Mouse (Mus musculus) liver, postnatal 0 days (tissue): ENCODE results near the gene Patl1. TPM values are rescaled to one million over a fixed set of nuclear protein-coding genes. Genes with fewer than 3 reads are reported as not detected.

Experiments used
- ATAC-seq: fragments of 200-750 bp; cut with Nextera tagmentation; 2 replicates; pipeline ENCODE4 v1.8.0; 2017; ENCODE audit warnings: mild to moderate bottlenecking, moderate library complexity
- DNase-seq: peaks from one replicate; pipeline ENCODE4 v3.0.0-alpha.2; 2016
- H3K27ac ChIP-seq: fragments of 300-500 bp; sonication (generic); 2 replicates; pipeline ENCODE4 v1.5.1; 2014; ENCODE audit warnings: antibody characterized with exemption, moderate library complexity, mild to moderate bottlenecking, low read depth
- H3K27me3 ChIP-seq: fragments of 300-500 bp; sonication (generic); 2 replicates; pipeline ENCODE4 v1.6.1; 2014; ENCODE audit warnings: low read length, control low read depth, mixed read lengths; ENCODE audit not compliant: insufficient read depth
- H3K36me3 ChIP-seq: fragments of 300-500 bp; sonication (generic); replicated peaks from 2 replicates; pipeline ENCODE4 v1.6.1; 2014; ENCODE audit warnings: mild to moderate bottlenecking, control low read depth, low read length, moderate library complexity, mixed read lengths; ENCODE audit not compliant: insufficient read depth
- H3K4me1 ChIP-seq: fragments of 300-500 bp; sonication (generic); 2 replicates; pipeline ENCODE4 v1.6.1; 2014; ENCODE audit warnings: antibody characterized with exemption, mild to moderate bottlenecking, control low read depth; ENCODE audit not compliant: insufficient read depth
- H3K4me2 ChIP-seq: fragments of 300-500 bp; sonication (generic); 2 replicates; pipeline ENCODE4 v1.6.1; 2014; ENCODE audit warnings: low read depth, mild to moderate bottlenecking, low read length, moderate library complexity, mixed read lengths
- H3K4me3 ChIP-seq: fragments of 300-500 bp; sonication (generic); 2 replicates; pipeline ENCODE4 v1.5.1; 2014; ENCODE audit warnings: low read depth, low read length
- H3K9ac ChIP-seq: fragments of 300-500 bp; sonication (generic); replicated peaks from 2 replicates; pipeline ENCODE4 v1.6.1; 2014; ENCODE audit warnings: mild to moderate bottlenecking, moderate library complexity
- H3K9me3 ChIP-seq: fragments of 300-500 bp; sonication (generic); 2 replicates; pipeline ENCODE4 v1.6.1; 2016; ENCODE audit warnings: mild to moderate bottlenecking, control low read depth, low read length, mixed read lengths
- CTCF ChIP-seq: sonication (generic); IDR thresholded peaks from 2 replicates; pipeline ENCODE4 v1.5.1; 2016; ENCODE audit warnings: antibody characterized with exemption, low read depth
- EP300 ChIP-seq: IDR thresholded peaks from 2 replicates; pipeline ENCODE4 v1.6.1; 2016; ENCODE audit warnings: antibody characterized with exemption, low read depth, mild to moderate bottlenecking
- WGBS: fragments of 180-500 bp; shearing (Covaris S2); extraction: QIAGEN DNeasy Blood & Tissue Kit; methylation state at CpG from one replicate; pipeline ENCODE4 v1.1.7; 2014; ENCODE audit not compliant: insufficient replicate concordance; 5-methylcytosine and 5-hydroxymethylcytosine counted together
- polyA plus RNA-seq: library from polyadenylated mRNA; unstranded; fragments of >200 nt; fragmentation: Nextera tagmentation; extraction: Ambion mirVana; gene quantifications from 2 replicates; pipeline ENCODE4 v1.2.1, GENCODE M21; 2015

Gene Patl1
- polyA plus RNA-seq, 1 experiment from 2014 or later: 5.4 TPM

DNA sequence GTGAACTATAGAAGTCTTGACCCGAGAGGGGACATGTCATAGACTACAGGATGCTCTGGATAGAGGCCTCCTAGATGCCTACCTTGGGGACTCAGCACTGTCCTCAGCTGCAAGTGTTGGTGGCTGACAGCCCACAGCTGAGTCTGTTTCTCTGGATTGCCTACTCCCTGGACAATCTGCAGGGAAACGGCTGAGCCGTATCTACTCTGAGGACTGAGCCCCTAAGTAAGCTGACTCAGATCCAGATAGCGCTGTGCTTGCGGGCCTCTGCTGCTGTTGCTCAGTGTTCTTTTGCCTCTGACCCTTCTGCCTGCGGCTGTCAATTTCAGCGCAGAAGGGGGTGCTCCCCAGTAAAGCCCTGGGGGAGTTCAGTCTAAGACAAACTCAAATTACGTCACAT, 45.6 kb downstream of the Patl1 start:
- DNase-seq: no peak
- no peaks in the 10 kb centered on the region for H3K27me3 ChIP-seq
- H3K4me1 ChIP-seq: no peaks in the 10 kb centered on the region
- no peaks in the 10 kb centered on the region for H3K36me3 ChIP-seq
- no peaks in the 10 kb centered on the region for H3K9me3 ChIP-seq
- no peak overlapping the region for H3K27ac ChIP-seq
- WGBS: 77% methylated on average over 8 of the region's 8 CpGs
- H3K9ac ChIP-seq: no peak overlapping the region
- no peak overlapping the region for H3K4me3 ChIP-seq
- TF ChIP-seq CTCF: no peak
- TF ChIP-seq EP300: no peak
- no peak for ATAC-seq
- no peak overlapping the region for H3K4me2 ChIP-seq

DNA sequence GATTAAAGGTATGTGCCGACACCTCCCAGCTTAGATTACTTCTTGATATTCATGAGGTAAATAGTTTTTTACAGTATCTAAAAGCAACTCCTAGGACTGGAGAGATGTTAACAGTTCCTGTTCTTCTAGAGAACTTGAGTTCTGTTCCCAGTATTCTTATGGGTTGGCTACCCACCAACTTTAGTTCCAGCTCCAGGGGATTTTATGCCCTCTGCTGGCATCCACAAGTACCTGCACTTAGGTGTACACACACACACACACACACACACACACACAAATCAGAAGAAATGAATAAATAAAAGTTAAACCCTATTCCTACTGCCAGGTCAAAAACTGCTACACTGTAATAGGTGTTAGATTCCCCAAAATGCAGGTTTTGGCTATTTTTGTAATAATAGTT, 52.1 kb downstream of the Patl1 start:
- Histone ChIP-seq H3K9me3 (no peaks in the 10 kb centered on the region), H3K36me3 (no peaks in the 10 kb centered on the region; the same call in 1 of the 2 replicates), H3K9ac (no peak overlapping the region), H3K4me2 (peak overlapping the region; percentile 86), H3K4me1 (peaks cover 13% of the 10 kb centered on the region), H3K27me3 (no peaks in the 10 kb centered on the region), H3K4me3 (peak overlapping the region; percentile 49), H3K27ac (peak overlapping the region; percentile 86)
- ATAC-seq (no peak), DNase-seq (no peak)
- TF ChIP-seq EP300: no peak
- peak; percentile 36; the same call in 1 of the 2 replicates for TF ChIP-seq CTCF
- WGBS: 97% methylated on average over 1 of the region's 1 CpGs

DNA sequence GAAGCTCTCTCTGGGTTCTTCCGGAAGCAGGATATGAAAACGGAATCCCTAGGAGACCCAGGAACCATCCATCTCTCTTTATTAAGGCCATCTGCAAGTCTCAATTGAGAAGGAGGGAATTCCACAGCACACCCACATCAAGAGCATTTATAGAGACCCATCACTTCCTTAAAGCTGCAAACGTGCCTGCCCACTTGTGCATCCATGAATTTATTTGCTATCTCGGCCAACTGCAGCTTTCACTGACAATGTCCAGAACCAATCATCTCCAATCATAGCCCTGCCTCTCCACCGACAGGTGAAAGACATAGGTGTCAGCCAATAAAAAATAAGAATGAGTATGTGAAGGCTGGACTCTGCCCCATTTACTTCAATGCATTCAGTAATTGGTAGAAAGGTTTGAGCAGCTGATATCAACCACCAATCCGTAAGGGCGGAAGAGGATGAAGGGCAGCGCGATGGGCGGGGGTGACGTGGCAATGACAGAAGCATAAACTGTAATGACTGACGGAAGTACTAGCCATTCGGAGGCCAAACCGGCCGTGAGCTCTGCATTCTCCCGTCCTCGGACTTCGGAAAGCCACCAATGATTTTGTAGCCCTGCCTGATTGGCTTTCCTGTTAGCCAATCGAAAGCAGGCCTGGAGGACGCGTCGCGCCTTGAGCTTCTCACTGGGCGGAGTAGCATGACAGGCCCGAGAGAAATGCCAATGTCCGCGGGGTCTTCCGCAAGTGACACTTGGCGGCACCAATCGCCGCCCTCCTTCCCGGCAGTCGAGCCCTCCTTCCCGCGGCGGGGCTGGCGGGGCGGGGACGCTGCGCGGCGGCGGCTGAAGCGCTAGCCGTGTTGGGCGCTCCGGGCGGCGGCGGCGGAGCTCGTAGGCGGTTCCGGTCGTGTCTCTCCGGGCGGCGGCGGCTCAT, 53.1 kb downstream of the Patl1 start, which contains the start of gene Osbp:
Osbp (plus strand) TSS at position 919 of the 920 bp plus-strand sequence.
- Histone ChIP-seq H3K4me1 (peaks cover 17% of the 10 kb centered on the region), H3K9ac (peak within 1 kb of the TSS; percentile 96), H3K36me3 (no peaks in the 10 kb centered on the region; the same call in 1 of the 2 replicates), H3K27ac (peak within 1 kb of the TSS; percentile 97), H3K4me2 (peak within 1 kb of the TSS; percentile 98), H3K27me3 (no peaks in the 10 kb centered on the region), H3K9me3 (no peaks in the 10 kb centered on the region), H3K4me3 (peak within 1 kb of the TSS; percentile 91)
- peak; percentile 97 for DNase-seq
- no peak for TF ChIP-seq CTCF
- peak; percentile 79 for TF ChIP-seq EP300
- ATAC-seq: peak; percentile 94
- under 1% methylated on average over 59 of the region's 59 CpGs for WGBS

DNA sequence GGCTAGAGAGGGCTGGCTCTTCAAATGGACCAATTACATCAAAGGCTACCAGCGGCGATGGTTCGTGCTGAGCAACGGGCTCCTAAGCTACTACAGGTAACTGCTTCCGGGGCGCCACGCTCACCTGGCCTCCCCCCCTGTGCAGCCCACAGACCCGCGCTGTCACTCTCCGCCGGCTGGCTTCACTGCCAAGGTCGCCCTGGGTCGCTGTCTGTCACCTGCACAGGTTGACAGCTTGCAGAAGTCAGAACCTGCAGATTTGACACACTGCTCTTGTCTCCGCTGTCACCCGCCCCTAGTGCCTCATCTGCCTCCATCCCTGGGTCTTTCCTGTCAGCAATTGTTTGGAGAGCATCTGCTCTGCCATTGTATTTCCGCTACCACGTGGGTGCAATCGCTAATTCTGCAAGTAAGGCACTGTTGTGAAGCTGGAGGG, 54.0 kb downstream of the Patl1 start:
- 0% methylated on average over 18 of the region's 18 CpGs for whole genome bisulfite sequencing
- H3K4me3 ChIP-seq: peak overlapping the region; percentile 91
- peak overlapping the region; percentile 96 for H3K9ac ChIP-seq
- no peaks in the 10 kb centered on the region for H3K27me3 ChIP-seq
- H3K36me3 ChIP-seq: peaks cover 7% of the 10 kb centered on the region
- DNase-seq: peak; percentile 65
- TF ChIP-seq EP300 (no peak), CTCF (no peak)
- peak overlapping the region; percentile 97 for H3K27ac ChIP-seq
- H3K4me1 ChIP-seq: peaks cover 17% of the 10 kb centered on the region
- H3K4me2 ChIP-seq: peak overlapping the region; percentile 98
- no peak for ATAC-seq
- H3K9me3 ChIP-seq: no peaks in the 10 kb centered on the region

DNA sequence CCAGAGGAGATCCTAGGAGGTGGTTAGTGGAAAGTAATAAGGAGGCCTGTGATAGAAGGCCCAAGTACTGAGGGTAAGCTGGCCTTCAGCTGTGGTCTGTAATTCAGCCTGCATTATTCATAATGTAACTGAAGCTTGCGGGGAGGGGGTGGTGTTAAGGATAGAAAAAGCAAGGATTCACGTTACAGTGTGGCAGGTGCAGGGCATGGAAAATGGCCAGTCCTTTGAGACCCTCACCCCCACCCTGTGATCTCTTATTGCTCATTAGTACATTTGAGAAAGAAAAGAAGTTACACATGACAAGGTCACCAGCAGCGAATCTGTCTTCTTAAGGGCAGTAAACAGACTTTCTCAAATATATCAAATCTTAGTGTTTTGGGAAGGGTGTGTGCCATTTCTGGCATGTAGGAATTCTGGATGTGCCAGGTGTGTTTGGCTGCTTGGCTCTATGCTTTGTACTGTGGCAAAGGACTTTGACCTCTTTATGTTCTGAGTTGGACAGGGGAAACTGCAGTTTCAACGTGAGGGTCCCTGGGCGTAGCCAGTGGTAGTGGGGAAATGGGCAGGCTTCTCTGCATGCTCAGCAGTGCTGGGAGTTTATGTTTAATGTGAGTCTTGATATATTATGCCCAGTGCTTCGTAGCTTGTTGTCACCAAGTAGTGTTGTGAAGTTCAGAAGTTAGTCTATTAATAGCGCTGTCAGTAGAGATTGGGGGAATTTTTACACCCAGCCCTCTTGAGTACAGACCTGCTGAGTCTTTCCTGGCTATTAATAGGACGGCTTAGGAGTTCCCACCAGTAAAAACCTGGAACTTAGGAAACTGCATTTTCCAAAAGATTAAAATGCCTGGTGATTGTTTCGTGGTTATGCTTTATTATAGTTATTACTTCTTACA, 57.2 kb downstream of the Patl1 start:
- Histone ChIP-seq H3K4me1 (peaks cover 17% of the 10 kb centered on the region), H3K27ac (no peak overlapping the region), H3K9ac (no peak overlapping the region), H3K4me3 (no peak overlapping the region), H3K36me3 (peaks cover 38% of the 10 kb centered on the region), H3K9me3 (no peaks in the 10 kb centered on the region), H3K4me2 (no peak overlapping the region), H3K27me3 (no peaks in the 10 kb centered on the region)
- no peak for ATAC-seq
- DNase-seq: no peak
- 73% methylated on average over 9 of the region's 9 CpGs for WGBS
- TF ChIP-seq EP300 (no peak), CTCF (no peak)
